Mouse (Mus musculus) spleen, adult 2 months (tissue): ENCODE results near the gene Ptges.

Source experiments
- CTCF ChIP-seq: fragments of 200-500 bp; IDR thresholded peaks from 2 replicates; pipeline ENCODE4 v1.5.1; 2011; ENCODE audit warnings: mild to moderate bottlenecking, inconsistent platforms; ENCODE audit not compliant: insufficient read depth, insufficient read length, insufficient replicate concordance; ENCODE audit errors: extremely low read depth
- POLR2A ChIP-seq: fragments of 200-500 bp; IDR thresholded peaks from 2 replicates; pipeline ENCODE4 v1.6.1; 2011; ENCODE audit warnings: low read depth, low read length, inconsistent platforms

DNA sequence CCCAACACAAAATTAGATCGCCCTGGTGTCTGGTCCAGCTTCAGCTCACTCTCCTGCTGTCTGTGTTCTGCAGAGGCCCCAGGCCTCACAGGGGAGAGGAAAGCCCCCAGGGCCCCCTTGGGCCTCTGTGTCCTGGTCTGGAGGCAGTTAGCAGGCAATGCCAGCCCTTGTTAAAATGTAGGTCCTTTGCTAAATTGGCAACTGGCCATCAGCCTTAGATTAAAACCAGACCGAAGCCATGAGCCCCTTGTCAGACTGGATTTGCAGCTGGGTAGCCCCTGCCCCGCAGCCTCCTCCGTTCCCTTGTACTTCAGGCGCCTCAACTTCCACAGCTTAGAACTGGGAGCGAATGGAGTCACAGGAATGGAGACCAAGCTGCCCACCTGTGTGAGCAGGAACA, 57.0 kb downstream of the Ptges start:
- TF ChIP-seq CTCF (no peak), POLR2A (no peak)
